Mouse (Mus musculus) heart, embryonic 14.5 days (tissue): ENCODE results near the gene Tbx1. TPM values are rescaled to one million over a fixed set of nuclear protein-coding genes. Genes with fewer than 3 reads are reported as not detected.

Source experiments
- ATAC-seq: fragments of 200-750 bp; cut with Nextera tagmentation; 2 replicates; pipeline ENCODE4 v1.8.0; 2017; ENCODE audit warnings: low read depth, moderate TSS enrichment; ENCODE audit not compliant: insufficient number of reproducible peaks, insufficient read depth, low FRiP score
- H3K27ac ChIP-seq, 2 experiments: fragments of 200-500 bp in 1 of 2; fragments of 300-500 bp in 1 of 2; sonication (generic) in 1 of 2; replicated peaks in 1 of 2; 2 replicates each; pipeline ENCODE4 v1.5.1; 2012 to 2014; ENCODE audit warnings: low read depth in 2 of 2, low read length in 2 of 2, control low read depth in 1 of 2, mild to moderate bottlenecking in 1 of 2, mixed read lengths in 1 of 2; ENCODE audit not compliant: control insufficient read depth in 1 of 2, insufficient read depth in 1 of 2
- H3K27me3 ChIP-seq: fragments of 300-500 bp; sonication (generic); 2 replicates; pipeline ENCODE4 v1.6.1; 2014; ENCODE audit warnings: mild to moderate bottlenecking, low read length, control low read depth; ENCODE audit not compliant: control insufficient read depth, insufficient read depth
- H3K36me3 ChIP-seq: fragments of 300-500 bp; sonication (generic); 2 replicates; pipeline ENCODE4 v1.6.1; 2014; ENCODE audit warnings: mild to moderate bottlenecking, control low read depth, low read length, mixed read lengths; ENCODE audit not compliant: control insufficient read depth, insufficient read depth
- H3K4me1 ChIP-seq, 2 experiments: fragments of 200-500 bp in 1 of 2; fragments of 300-500 bp in 1 of 2; sonication (generic) in 1 of 2; 2 replicates each; pipeline ENCODE4 v1.6.1; 2012 to 2014; ENCODE audit warnings: low read length in 2 of 2, control low read depth in 1 of 2, mixed read lengths in 1 of 2; ENCODE audit not compliant: control insufficient read depth in 2 of 2, insufficient read depth in 2 of 2
- H3K4me2 ChIP-seq: fragments of 300-500 bp; sonication (generic); 2 replicates; pipeline ENCODE4 v1.6.1; 2014; ENCODE audit warnings: mild to moderate bottlenecking, low read length
- H3K4me3 ChIP-seq, 2 experiments: fragments of 200-500 bp in 1 of 2; fragments of 300-500 bp in 1 of 2; sonication (generic) in 1 of 2; 2 replicates each; pipeline ENCODE4 v1.5.1; 2012 to 2014; ENCODE audit warnings: low read length in 2 of 2, mild to moderate bottlenecking in 2 of 2, control low read depth in 1 of 2, low read depth in 1 of 2, moderate library complexity in 1 of 2; ENCODE audit not compliant: control insufficient read depth in 1 of 2, insufficient read depth in 1 of 2
- H3K9ac ChIP-seq: fragments of 300-500 bp; sonication (generic); 2 replicates; pipeline ENCODE4 v1.6.1; 2014; ENCODE audit warnings: mild to moderate bottlenecking, low read length
- H3K9me3 ChIP-seq: fragments of 300-500 bp; sonication (generic); 2 replicates; pipeline ENCODE4 v1.6.1; 2016; ENCODE audit warnings: low read length, control low read depth; ENCODE audit not compliant: control insufficient read depth
- WGBS: fragments of 180-500 bp; shearing (Covaris S2); extraction: QIAGEN DNeasy Blood & Tissue Kit; methylation state at CpG from one replicate; pipeline ENCODE4 v1.1.7; 2014; 5-methylcytosine and 5-hydroxymethylcytosine counted together
- polyA plus RNA-seq: library from polyadenylated mRNA; unstranded; fragments of >200 nt; fragmentation: Nextera tagmentation; extraction: Ambion mirVana; gene quantifications from 2 replicates; pipeline ENCODE4 v1.2.1, GENCODE M21; 2014

Gene Tbx1
- polyA plus RNA-seq: 0.20 and 0.80 TPM in 2 replicates

- ATAC-seq: no peak
- Histone ChIP-seq H3K9me3 (no peaks in the 10 kb centered on the region), H3K27me3 (peaks cover 95% of the 10 kb centered on the region), H3K4me2 (peak within 1 kb of the TSS; percentile 65), H3K36me3 (no peaks in the 10 kb centered on the region), H3K4me3 (peak within 1 kb of the TSS; percentile 36 to 37), H3K27ac (no peak within 1 kb of the TSS), H3K4me1 (peaks cover 14 to 41% of the 10 kb centered on the region in 2 experiments; a peak in 3 of 4 replicates), H3K9ac (no peak within 1 kb of the TSS; the same call in 1 of the 2 replicates)
- WGBS: 3% methylated on average over 48 of the region's 48 CpGs
Observed at GRCm38 (mm10) chr16:18589804-18590790, at the start of gene Tbx1. Tbx1 (minus strand) TSS chr16:18590671.

- 63% methylated on average over 1 of the region's 1 CpGs for WGBS
- H3K9me3 ChIP-seq: no peaks in the 10 kb centered on the region
- H3K4me3 ChIP-seq: no peak overlapping the region
- no peak overlapping the region for H3K4me2 ChIP-seq
- no peaks in the 10 kb centered on the region; the same call in 1 of the 2 replicates for H3K27me3 ChIP-seq
- peaks cover 0 to 2% of the 10 kb centered on the region in 2 experiments; a peak in 1 of 4 replicates for H3K4me1 ChIP-seq
- ATAC-seq: no peak
- no peaks in the 10 kb centered on the region for H3K36me3 ChIP-seq
- no peak overlapping the region for H3K9ac ChIP-seq
- H3K27ac ChIP-seq: no peak overlapping the region
Observed at GRCm38 (mm10) chr16:18639382-18639929, 49.0 kb upstream of the Tbx1 start.

- peaks cover 0 to 2% of the 10 kb centered on the region in 2 experiments; a peak in 1 of 4 replicates for H3K4me1 ChIP-seq
- H3K9ac ChIP-seq: no peak overlapping the region
- 42% methylated on average over 2 of the region's 2 CpGs for WGBS
- ATAC-seq: no peak
- H3K36me3 ChIP-seq: no peaks in the 10 kb centered on the region
- no peaks in the 10 kb centered on the region; the same call in 1 of the 2 replicates for H3K27me3 ChIP-seq
- H3K4me2 ChIP-seq: no peak overlapping the region
- no peak overlapping the region for H3K27ac ChIP-seq
- no peak overlapping the region for H3K4me3 ChIP-seq
- H3K9me3 ChIP-seq: no peaks in the 10 kb centered on the region
Observed at GRCm38 (mm10) chr16:18638396-18638795, 47.9 kb upstream of the Tbx1 start.

- Histone ChIP-seq H3K27me3 (no peaks in the 10 kb centered on the region; the same call in 1 of the 2 replicates), H3K4me1 (no peaks in the 10 kb centered on the region), H3K4me2 (no peak overlapping the region), H3K36me3 (no peaks in the 10 kb centered on the region), H3K27ac (no peak overlapping the region), H3K9me3 (no peaks in the 10 kb centered on the region), H3K4me3 (no peak overlapping the region), H3K9ac (no peak overlapping the region)
- WGBS: 64% methylated on average over 3 of the region's 3 CpGs
- no peak for ATAC-seq
Observed at GRCm38 (mm10) chr16:18636804-18637203, 46.3 kb upstream of the Tbx1 start.

GRCm38 (mm10) chr16:18636401-18636800 is 45.9 kb upstream of the Tbx1 start:
- no peaks in the 10 kb centered on the region for H3K4me1 ChIP-seq
- no peak overlapping the region for H3K4me3 ChIP-seq
- WGBS: 72% methylated on average over 5 of the region's 5 CpGs
- no peaks in the 10 kb centered on the region for H3K36me3 ChIP-seq
- ATAC-seq: no peak
- H3K4me2 ChIP-seq: no peak overlapping the region
- no peak overlapping the region for H3K27ac ChIP-seq
- peaks cover 4% of the 10 kb centered on the region; the same call in 1 of the 2 replicates for H3K27me3 ChIP-seq
- H3K9ac ChIP-seq: no peak overlapping the region
- H3K9me3 ChIP-seq: no peaks in the 10 kb centered on the region

- H3K27me3 ChIP-seq: peaks cover 23% of the 10 kb centered on the region
- H3K4me2 ChIP-seq: no peak overlapping the region
- H3K4me3 ChIP-seq: no peak overlapping the region
- no peaks in the 10 kb centered on the region for H3K36me3 ChIP-seq
- H3K4me1 ChIP-seq: peaks cover 3 to 4% of the 10 kb centered on the region in 2 experiments; a peak in 2 of 4 replicates
- no peak overlapping the region for H3K9ac ChIP-seq
- ATAC-seq: no peak
- no peak overlapping the region for H3K27ac ChIP-seq
- no peaks in the 10 kb centered on the region for H3K9me3 ChIP-seq
- WGBS: 10% methylated on average over 1 of the region's 1 CpGs
Observed at GRCm38 (mm10) chr16:18633333-18633732, 42.9 kb upstream of the Tbx1 start.

- WGBS: 41% methylated on average over 2 of the region's 2 CpGs
Observed at GRCm38 (mm10) chr16:18632816-18633215, 42.3 kb upstream of the Tbx1 start.

More at GRCm38 (mm10) chr16:18632816-18633215, 42.3 kb upstream of the Tbx1 start:
- no peak overlapping the region for H3K4me2 ChIP-seq
- peaks cover 3 to 4% of the 10 kb centered on the region in 2 experiments; a peak in 2 of 4 replicates for H3K4me1 ChIP-seq
- H3K4me3 ChIP-seq: no peak overlapping the region
- no peak overlapping the region for H3K9ac ChIP-seq
- H3K36me3 ChIP-seq: no peaks in the 10 kb centered on the region
- peaks cover 28% of the 10 kb centered on the region for H3K27me3 ChIP-seq
- no peak for ATAC-seq
- no peaks in the 10 kb centered on the region for H3K9me3 ChIP-seq
- no peak overlapping the region for H3K27ac ChIP-seq
